Mouse (Mus musculus) bone marrow, adult 2 months (tissue): Measurements from ENCODE around the gene Pxdn.

Experiments
- CTCF ChIP-seq: fragments of 200-500 bp; IDR thresholded peaks from 2 replicates; pipeline ENCODE4 v1.5.1; 2011; ENCODE audit warnings: low read length, control low read depth; ENCODE audit not compliant: control insufficient read depth, insufficient read depth
- POLR2A ChIP-seq: fragments of 200-500 bp; IDR thresholded peaks from 2 replicates; pipeline ENCODE4 v1.6.1; 2011; ENCODE audit warnings: low read depth, mild to moderate bottlenecking, control low read depth, low read length, borderline replicate concordance; ENCODE audit not compliant: control insufficient read depth

DNA sequence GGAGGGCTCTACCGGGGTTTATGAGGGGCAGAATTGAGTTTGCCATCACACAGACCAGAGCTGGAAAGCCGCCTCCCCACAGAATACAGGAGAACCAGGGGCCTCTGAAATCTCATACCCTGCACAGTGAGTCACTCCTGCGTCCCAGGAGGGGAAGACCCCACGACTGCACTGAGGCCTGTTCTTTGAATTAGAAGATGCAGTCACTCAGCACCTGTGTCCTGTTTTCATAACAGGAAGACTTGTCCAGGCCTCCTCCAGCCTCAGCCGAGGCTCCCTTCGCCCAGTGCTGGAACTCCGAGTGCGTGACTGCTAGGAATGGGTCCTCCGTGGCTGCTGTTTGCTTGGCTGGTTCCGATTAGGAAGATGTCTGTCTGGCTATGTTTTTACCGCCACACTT, 16.6 kb downstream of the Pxdn start:
- TF ChIP-seq CTCF: no peak
- TF ChIP-seq POLR2A: no peak
